Mouse (Mus musculus) spleen, adult 2 months (tissue): ENCODE data around the gene Slit1. TPM values are rescaled to one million over a fixed set of nuclear protein-coding genes. Genes with fewer than 3 reads are reported as not detected.

Source experiments
- DNase-seq, 2 experiments: peaks; one replicate each; pipeline versions ENCODE4 v3.0.0 to v3.0.0-alpha.2; 2012 to 2021; ENCODE audit warnings: low spot score in 2 of 2, low read depth in 1 of 2
- H3K27ac ChIP-seq: fragments of 200-500 bp; 2 replicates; pipeline ENCODE4 v1.5.1; 2012; ENCODE audit warnings: low read length, inconsistent platforms; ENCODE audit not compliant: insufficient read depth
- H3K27me3 ChIP-seq: fragments of 200-500 bp; 2 replicates; pipeline ENCODE4 v1.6.1; 2012; ENCODE audit warnings: mild to moderate bottlenecking, moderate library complexity, low read length, inconsistent platforms; ENCODE audit not compliant: control insufficient read depth, insufficient read depth
- H3K36me3 ChIP-seq: fragments of 200-500 bp; 2 replicates; pipeline ENCODE4 v1.6.1; 2012; ENCODE audit warnings: mild to moderate bottlenecking, low read length, inconsistent platforms; ENCODE audit not compliant: control insufficient read depth, insufficient read depth
- H3K4me1 ChIP-seq: fragments of 200-500 bp; 2 replicates; pipeline ENCODE4 v1.6.1; 2011; ENCODE audit warnings: inconsistent platforms; ENCODE audit not compliant: control insufficient read depth, insufficient read depth, insufficient read length
- H3K4me3 ChIP-seq: fragments of 200-500 bp; 2 replicates; pipeline ENCODE4 v1.5.1; 2011; ENCODE audit warnings: mild to moderate bottlenecking, inconsistent platforms; ENCODE audit not compliant: insufficient read depth, insufficient read length; ENCODE audit errors: extremely low read depth
- CTCF ChIP-seq: fragments of 200-500 bp; IDR thresholded peaks from 2 replicates; pipeline ENCODE4 v1.5.1; 2011; ENCODE audit warnings: mild to moderate bottlenecking, inconsistent platforms; ENCODE audit not compliant: insufficient read depth, insufficient read length, insufficient replicate concordance; ENCODE audit errors: extremely low read depth
- POLR2A ChIP-seq: fragments of 200-500 bp; IDR thresholded peaks from 2 replicates; pipeline ENCODE4 v1.6.1; 2011; ENCODE audit warnings: low read depth, low read length, inconsistent platforms
- WGBS: fragments of 180-500 bp; shearing (Covaris S2); methylation state at CpG from one replicate; pipeline ENCODE4 v1.1.7; 2018; 5-methylcytosine and 5-hydroxymethylcytosine counted together
- polyA plus RNA-seq: library from polyadenylated mRNA; depleted of rRNA; stranded (reverse); fragments of >200 nt; gene quantifications from 2 replicates; pipeline ENCODE4 v1.2.3, GENCODE M21; 2012

The Slit1 gene
- polyA plus RNA-seq, 1 experiment = 0.78 TPM

- no peak for DNase-seq
- Histone ChIP-seq H3K4me1 (no peaks in the 10 kb centered on the region), H3K36me3 (no peaks in the 10 kb centered on the region), H3K4me3 (no peak overlapping the region), H3K27ac (no peak overlapping the region), H3K27me3 (no peaks in the 10 kb centered on the region)
- TF ChIP-seq POLR2A (no peak), CTCF (no peak)
- WGBS = 52% methylated on average over 15 of the region's 15 CpGs
Observed at GRCm38 (mm10) chr19:41679028-41679427, 64.4 kb downstream of the Slit1 start.

DNA sequence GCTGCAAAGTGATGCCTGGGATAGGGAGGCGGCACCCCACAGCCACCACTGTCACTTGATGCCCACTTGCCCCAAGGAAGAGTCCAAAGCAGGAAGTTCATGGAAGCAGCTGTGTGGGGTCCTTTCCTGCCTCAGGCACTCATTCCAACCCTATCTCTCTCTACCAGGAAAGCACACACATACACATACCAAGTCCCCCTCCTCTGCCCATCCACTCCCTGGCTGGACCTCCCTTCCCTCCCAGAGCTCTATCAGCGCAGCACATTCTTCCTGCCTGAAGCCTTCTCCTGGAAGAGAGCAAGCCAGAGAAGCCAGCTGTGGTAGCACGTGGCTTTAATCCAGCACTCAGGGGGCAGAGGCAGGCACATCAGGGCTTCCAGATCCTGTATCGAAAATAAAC lies 65.9 kb downstream of the Slit1 start:
- no peak overlapping the region for H3K4me3 ChIP-seq
- 36% methylated on average over 4 of the region's 4 CpGs for WGBS
- no peaks in the 10 kb centered on the region for H3K36me3 ChIP-seq
- H3K4me1 ChIP-seq = no peaks in the 10 kb centered on the region
- H3K27me3 ChIP-seq = no peaks in the 10 kb centered on the region
- TF ChIP-seq CTCF = no peak
- no peak for TF ChIP-seq POLR2A
- DNase-seq = no peak
- no peak overlapping the region for H3K27ac ChIP-seq

GRCm38 (mm10) chr19:41675583-41675982 lies 67.9 kb downstream of the Slit1 start:
- DNase-seq = no peak
- WGBS = 77% methylated on average over 8 of the region's 8 CpGs
- H3K27ac ChIP-seq = no peak overlapping the region
- H3K27me3 ChIP-seq = no peaks in the 10 kb centered on the region
- H3K4me1 ChIP-seq = no peaks in the 10 kb centered on the region
- TF ChIP-seq CTCF (no peak), POLR2A (no peak)
- no peak overlapping the region for H3K4me3 ChIP-seq
- no peaks in the 10 kb centered on the region for H3K36me3 ChIP-seq

- no peak for DNase-seq
- Histone ChIP-seq H3K27me3 (no peaks in the 10 kb centered on the region), H3K4me3 (no peak overlapping the region), H3K36me3 (no peaks in the 10 kb centered on the region), H3K4me1 (no peaks in the 10 kb centered on the region), H3K27ac (no peak overlapping the region)
- WGBS = 67% methylated on average over 4 of the region's 4 CpGs
- TF ChIP-seq POLR2A (no peak), CTCF (no peak)
Observed at GRCm38 (mm10) chr19:41674366-41674765, 69.1 kb downstream of the Slit1 start.

- Histone ChIP-seq H3K27ac (no peak overlapping the region), H3K27me3 (no peaks in the 10 kb centered on the region), H3K4me3 (no peak overlapping the region), H3K4me1 (no peaks in the 10 kb centered on the region), H3K36me3 (no peaks in the 10 kb centered on the region)
- WGBS = 34% methylated on average over 4 of the region's 4 CpGs
- TF ChIP-seq CTCF (no peak), POLR2A (no peak)
- DNase-seq = no peak
Observed at GRCm38 (mm10) chr19:41672836-41673235, 70.6 kb downstream of the Slit1 start.

DNA sequence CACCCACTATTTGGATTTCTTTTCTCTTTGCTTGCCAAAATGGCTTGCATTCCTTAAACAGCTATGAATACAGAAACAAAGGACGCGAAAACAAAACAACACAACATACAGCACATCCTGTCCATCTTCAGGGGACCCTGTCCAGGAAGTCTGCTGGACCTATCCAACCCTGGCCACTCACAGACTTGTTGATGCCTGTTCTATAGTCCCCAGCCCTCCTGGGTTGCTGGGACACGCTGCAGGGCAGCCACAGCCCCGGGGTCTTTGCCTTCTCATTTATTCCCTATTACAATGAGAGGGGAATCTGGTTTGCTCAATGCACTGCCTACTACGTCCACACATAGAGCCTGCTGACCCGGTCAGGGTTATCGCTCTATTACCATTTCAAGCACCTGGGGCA lies 72.5 kb downstream of the Slit1 start:
- Histone ChIP-seq H3K36me3 (no peaks in the 10 kb centered on the region), H3K4me3 (no peak overlapping the region), H3K4me1 (no peaks in the 10 kb centered on the region), H3K27ac (no peak overlapping the region), H3K27me3 (no peaks in the 10 kb centered on the region)
- DNase-seq = no peak
- WGBS = 61% methylated on average over 7 of the region's 7 CpGs
- TF ChIP-seq POLR2A (no peak), CTCF (no peak)

GRCm38 (mm10) chr19:41670473-41670872 lies 73.0 kb downstream of the Slit1 start:
- DNase-seq = no peak
- H3K27me3 ChIP-seq = no peaks in the 10 kb centered on the region
- no peak overlapping the region for H3K27ac ChIP-seq
- no peaks in the 10 kb centered on the region for H3K4me1 ChIP-seq
- H3K36me3 ChIP-seq = no peaks in the 10 kb centered on the region
- TF ChIP-seq CTCF (no peak), POLR2A (no peak)
- H3K4me3 ChIP-seq = no peak overlapping the region
- 53% methylated on average over 5 of the region's 5 CpGs for WGBS
